In the genomic region with DNA sequence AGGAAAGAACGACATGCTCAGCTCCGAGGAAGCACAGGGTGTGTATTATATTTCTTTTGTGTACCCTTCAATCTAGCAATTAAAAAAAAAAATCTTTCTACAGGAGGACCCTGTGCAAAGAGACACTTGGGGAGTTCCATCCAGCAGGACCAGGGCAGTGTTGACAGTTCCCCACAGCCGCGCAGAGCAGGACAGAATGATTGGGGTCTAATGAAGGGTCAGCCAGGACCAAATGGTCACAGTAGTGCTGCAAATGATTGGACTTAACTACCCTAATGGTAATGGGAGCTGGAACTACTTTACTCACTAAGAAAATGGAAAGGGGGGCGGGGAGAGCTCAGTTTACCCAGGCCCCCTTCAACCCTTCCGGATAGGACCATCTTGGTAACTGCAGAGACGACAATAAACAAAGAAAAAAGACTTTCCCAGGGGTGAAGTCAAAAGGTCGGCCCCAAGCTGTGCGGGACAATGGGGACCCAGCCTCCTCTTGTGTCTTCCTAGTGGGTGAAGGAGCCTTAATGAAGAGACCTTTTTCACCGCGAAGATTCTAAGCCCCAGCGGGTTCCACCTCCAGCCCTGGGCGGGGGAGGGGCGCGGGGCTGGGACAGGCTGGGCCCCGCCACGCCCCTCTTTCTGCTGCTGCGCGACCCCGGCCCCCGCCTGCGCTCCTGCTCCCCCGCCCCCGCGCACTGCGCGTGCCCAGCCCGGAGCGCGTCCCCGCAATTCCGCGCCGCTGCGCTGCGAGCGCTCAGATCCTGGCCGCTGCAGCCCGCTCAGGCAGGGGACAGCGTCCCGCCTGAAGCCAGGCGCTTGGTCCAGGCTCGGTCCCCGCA, we compare ENCODE assay signal across 7 mouse cellular contexts. TPM values are rescaled to one million over a fixed set of nuclear protein-coding genes. Genes with fewer than 3 reads are reported as not detected.
DNase-seq lines count a peak whose midpoint lies in the region; ATAC-seq and TF ChIP-seq lines count a peak whose summit lies in the region.

A gene (plus strand): TSS at position 722 of the 833 bp plus-strand sequence.

- TF ChIP-seq POLR2A in testis, adult 2 months (IDR thresholded peaks at IDR 0.05; ENCODE audit: control insufficient read depth, low read depth, low read length), result no peak

- H3K4me2 ChIP-seq in embryonic facial prominence, embryonic 11.5 days (ENCODE audit: low read depth, low read length), result peak within 1 kb of the TSS; percentile 95
- H3K4me2 ChIP-seq in midbrain, embryonic 14.5 days (ENCODE audit: low read length), result peak within 1 kb of the TSS; percentile 90

- H3K9me3 ChIP-seq in embryonic facial prominence, embryonic 11.5 days (replicated peaks; ENCODE audit: control insufficient read depth, low read length), result no peaks in the 10 kb centered on the region
- H3K9me3 ChIP-seq in midbrain, embryonic 14.5 days (ENCODE audit: control insufficient read depth, low read length), result no peaks in the 10 kb centered on the region

- in situ Hi-C loops in Patski (cut with MboI; ENCODE audit: low pct_unique_long_range_greater_than_20kb), result no loop called here

- peak within 1 kb of the TSS; percentile 55 for H3K4me3 ChIP-seq in embryonic facial prominence, embryonic 11.5 days (ENCODE audit: low read depth, low read length)
- H3K4me3 ChIP-seq in midbrain, embryonic 14.5 days (replicated peaks; ENCODE audit: low read depth, low read length), result peak within 1 kb of the TSS; percentile 53
- H3K4me3 ChIP-seq in testis, adult 2 months (ENCODE audit: control insufficient read depth, low read depth, low read length), result peak within 1 kb of the TSS; percentile 52

- no peaks in the 10 kb centered on the region for H3K4me1 ChIP-seq in embryonic facial prominence, embryonic 11.5 days (ENCODE audit: control insufficient read depth, insufficient read depth, low read length)
- peaks cover 15% of the 10 kb centered on the region for H3K4me1 ChIP-seq in midbrain, embryonic 14.5 days (ENCODE audit: control insufficient read depth, insufficient read depth, low read length)
- H3K4me1 ChIP-seq in testis, adult 2 months (ENCODE audit: control insufficient read depth, insufficient read depth, low read length), result peaks cover 12% of the 10 kb centered on the region

- intact Hi-C loops in left cerebral cortex, postnatal 14 days (cut with DNase I), result loop anchor here (1.0 to 10.0 kb wide), 2 partner anchors 41 to 350 kb away; no protein-coding TSS in a partner anchor

- H3K9ac ChIP-seq in embryonic facial prominence, embryonic 11.5 days (replicated peaks; ENCODE audit: low read length), result peak within 1 kb of the TSS; percentile 65
- peak within 1 kb of the TSS; percentile 62 for H3K9ac ChIP-seq in midbrain, embryonic 14.5 days (replicated peaks; ENCODE audit: low read length)

- TF ChIP-seq CTCF in Patski (IDR thresholded peaks at IDR 0.05), result no peak
- no peak for TF ChIP-seq CTCF in testis, adult 2 months (IDR thresholded peaks at IDR 0.05; ENCODE audit: control insufficient read depth, insufficient read depth, insufficient replicate concordance, low read depth, low read length)

- POLR2A ChIA-PET in Patski (lab: Charles Lee), result no interaction called here

- no peak for DNase-seq in Patski (ENCODE audit: low read depth, low spot score)
- DNase-seq in adrenal gland, adult 8-10 months, result peak; percentile 11
- peak; percentile 86 for DNase-seq in embryonic facial prominence, embryonic 11.5 days (ENCODE audit: low spot score)
- peak; percentile 52 for DNase-seq in heart, postnatal 4 days
- peak; percentile 55 to 73 for DNase-seq in left cerebral cortex, postnatal 14 days (ENCODE audit: low spot score in 2 of 2)
- peak; percentile 94 for DNase-seq in midbrain, embryonic 14.5 days

- WGBS in embryonic facial prominence, embryonic 11.5 days, result under 1% methylated on average over 41 of the region's 44 CpGs
- under 1% methylated on average over 42 of the region's 44 CpGs for WGBS in midbrain, embryonic 14.5 days

- peak; percentile 54 for ATAC-seq in Patski
- peak; percentile 93 for ATAC-seq in embryonic facial prominence, embryonic 11.5 days (replicated peaks; ENCODE audit: insufficient number of reproducible peaks, low FRiP score, low TSS enrichment, low read depth)
- ATAC-seq in midbrain, embryonic 14.5 days (ENCODE audit: low FRiP score, low TSS enrichment), result peak; percentile 94

- no peaks in the 10 kb centered on the region for H3K36me3 ChIP-seq in embryonic facial prominence, embryonic 11.5 days (replicated peaks; ENCODE audit: control insufficient read depth, insufficient read depth, low read depth, low read length)
- no peaks in the 10 kb centered on the region for H3K36me3 ChIP-seq in midbrain, embryonic 14.5 days (ENCODE audit: control insufficient read depth, insufficient read depth, low read length)
- H3K36me3 ChIP-seq in testis, adult 2 months (ENCODE audit: control insufficient read depth, insufficient read depth, low read length), result no peaks in the 10 kb centered on the region

- H3K27me3 ChIP-seq in Patski, result no peaks in the 10 kb centered on the region
- H3K27me3 ChIP-seq in embryonic facial prominence, embryonic 11.5 days (ENCODE audit: control insufficient read depth, insufficient read depth, low read length), result no peaks in the 10 kb centered on the region
- 0 out of 2 replicates have a peak, but pooled peaks cover 3% of the 10 kb centered on the region for H3K27me3 ChIP-seq in midbrain, embryonic 14.5 days (ENCODE audit: control insufficient read depth, insufficient read depth, low read length)
- H3K27me3 ChIP-seq in testis, adult 2 months (ENCODE audit: control insufficient read depth, insufficient read depth, low read length), result no peaks in the 10 kb centered on the region

- H3K27ac ChIP-seq in embryonic facial prominence, embryonic 11.5 days (replicated peaks; ENCODE audit: low read depth, low read length), result no peak within 1 kb of the TSS
- peak within 1 kb of the TSS; percentile 75 for H3K27ac ChIP-seq in midbrain, embryonic 14.5 days (replicated peaks; ENCODE audit: low read depth, low read length)
- H3K27ac ChIP-seq in testis, adult 2 months (ENCODE audit: control insufficient read depth, insufficient read depth, low read depth, low read length), result no peak within 1 kb of the TSS

- CTCF ChIA-PET in Patski (lab: Charles Lee), result no interaction called here

RNA-seq across cellular contexts. Expression of the gene that starts here (rescaled TPM):
- 0.36 TPM for polyA plus RNA-seq in Patski (2021)
- 1 to 10 TPM; 2.5 to 4.3 (median 3.6) TPM for total RNA-seq in adrenal gland, adult 8-10 months (2022)
- 10.1 and 11.9 TPM in 2 replicates for polyA plus RNA-seq in embryonic facial prominence, embryonic 11.5 days (2014; fragmentation: Nextera tagmentation; extraction: Ambion mirVana)
- 1 to 10 TPM; 2.8 to 3.4 TPM for total RNA-seq in heart, postnatal 4 days (2021)
- total RNA-seq in left cerebral cortex, postnatal 14 days (2021), result 100 to 1,000 TPM; 194 to 196 TPM
- polyA plus RNA-seq in midbrain, embryonic 14.5 days (2014; fragmentation: Nextera tagmentation; extraction: Ambion mirVana), result 66.4 and 67.8 TPM in 2 replicates
- 0.02 TPM in 1 of 2 replicates, not detected in the other for polyA plus RNA-seq in testis, adult 2 months (2012; rRNA removed)

Comparison
In these comparisons a context has a peak if more than half of its experiments do, and no peak if none do; other contexts are left out.
1. RNA of the gene that starts here (total RNA-seq): 194 to 196 TPM in left cerebral cortex, postnatal 14 days; 2.5 to 4.3 TPM in adrenal gland, adult 8-10 months and 2.8 to 3.4 TPM in heart, postnatal 4 days; every median in the first group is over 10 times any median in the second.
2. Peak in ATAC-seq in Patski; RNA of the gene not detected or under 1 TPM.
3. Peak in every context shown above with its lines, with median percentiles within 50 percentile points of each other: ATAC-seq and H3K4me3 ChIP-seq.